Mouse (Mus musculus): Measurements from ENCODE around the gene Spem2. TPM values are rescaled to one million over a fixed set of nuclear protein-coding genes. Genes with fewer than 3 reads are reported as not detected.
A peak's percentile ranks its signal among the peaks of the same experiment; 100 is the strongest.

The Spem2 gene
- total and polyA plus RNA-seq, 2 experiments from 2014 or later = not detected

DNA sequence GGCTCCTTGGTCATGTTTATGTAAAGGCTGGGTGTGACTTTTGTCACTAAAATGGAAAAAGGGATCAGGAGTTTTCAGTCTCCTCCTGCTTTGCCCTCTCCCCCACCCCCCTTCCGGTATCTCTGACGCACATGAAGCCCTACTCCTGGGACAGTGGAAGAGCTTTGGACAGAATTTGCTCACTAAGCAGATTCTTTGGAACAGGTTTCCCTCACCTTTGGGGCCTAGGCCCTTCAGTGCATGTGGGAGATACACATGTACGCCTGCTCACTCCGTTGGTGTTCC lies 50.7 kb downstream of the Spem2 start:
- H3K9ac ChIP-seq (replicated peaks; ENCODE audit: low read length, poor library complexity, severe bottlenecking) = no peak overlapping the region; the same call in 1 of the 2 replicates
- no peaks in the 10 kb centered on the region for H3K9me3 ChIP-seq (ENCODE audit: low read length)
- 62% methylated on average over 4 of the region's 4 CpGs for WGBS
- H3K27me3 ChIP-seq (ENCODE audit: insufficient read depth, low read length) = no peaks in the 10 kb centered on the region
- no peak for TF ChIP-seq CTCF (IDR thresholded peaks at IDR 0.05)
- H3K4me2 ChIP-seq (ENCODE audit: low read depth, low read length, poor library complexity, severe bottlenecking) = peak overlapping the region; percentile 71
- H3K4me1 ChIP-seq (ENCODE audit: insufficient read depth, low read length) = peaks cover 11% of the 10 kb centered on the region
- no peaks in the 10 kb centered on the region for H3K36me3 ChIP-seq (ENCODE audit: insufficient read depth, low read length)
- DNase-seq (ENCODE audit: low spot score) = no peak
- no peak for ATAC-seq (ENCODE audit: low FRiP score)
- no peak overlapping the region for H3K27ac ChIP-seq (ENCODE audit: low read depth, low read length)
- H3K4me3 ChIP-seq (ENCODE audit: low read depth, low read length) = peak overlapping the region; percentile 90

- no peaks in the 10 kb centered on the region for H3K9me3 ChIP-seq (ENCODE audit: low read length)
- H3K4me3 ChIP-seq (ENCODE audit: low read depth, low read length) = peak overlapping the region; percentile 90
- ATAC-seq (ENCODE audit: low FRiP score) = no peak
- peaks cover 11% of the 10 kb centered on the region for H3K4me1 ChIP-seq (ENCODE audit: insufficient read depth, low read length)
- DNase-seq (ENCODE audit: low spot score) = no peak
- peak overlapping the region; percentile 90 for H3K27ac ChIP-seq (ENCODE audit: low read depth, low read length)
- no peak for TF ChIP-seq CTCF (IDR thresholded peaks at IDR 0.05)
- H3K4me2 ChIP-seq (ENCODE audit: low read depth, low read length, poor library complexity, severe bottlenecking) = peak overlapping the region; percentile 71
- H3K9ac ChIP-seq (replicated peaks; ENCODE audit: low read length, poor library complexity, severe bottlenecking) = peak overlapping the region; percentile 100
- no peaks in the 10 kb centered on the region for H3K36me3 ChIP-seq (ENCODE audit: insufficient read depth, low read length)
- WGBS = 60% methylated on average over 13 of the region's 13 CpGs
- H3K27me3 ChIP-seq (ENCODE audit: insufficient read depth, low read length) = no peaks in the 10 kb centered on the region
Measured at GRCm38 (mm10) chr11:69766872-69767624, 51.2 kb downstream of the Spem2 start.

Other genes starting within 250 kb of the Spem2 start
Only the 30 nearest of the 44 such genes appear.
- 224 and 278 TPM in 2 replicates for gene Mpdu1, start 155.8 kb downstream of the Spem2 start, total RNA-seq (2014; rRNA removed)
- 118 and 123 TPM in 2 replicates for gene Mpdu1, start 155.8 kb downstream of the Spem2 start, polyA plus RNA-seq (2015; fragmentation: Nextera tagmentation; extraction: Ambion mirVana)
- 7.2 and 10.3 TPM in 2 replicates for gene Cd68, start 152.3 kb downstream of the Spem2 start, total RNA-seq (2014; rRNA removed)
- gene Cd68, start 152.3 kb downstream of the Spem2 start, polyA plus RNA-seq (2015; fragmentation: Nextera tagmentation; extraction: Ambion mirVana) = 10.6 and 11.0 TPM in 2 replicates
- 767 and 793 TPM in 2 replicates for gene Eif4a1, start 146.0 kb downstream of the Spem2 start, total RNA-seq (2014; rRNA removed)
- 501 and 502 TPM in 2 replicates for gene Eif4a1, start 146.0 kb downstream of the Spem2 start, polyA plus RNA-seq (2015; fragmentation: Nextera tagmentation; extraction: Ambion mirVana)
- gene Senp3, start 136.4 kb downstream of the Spem2 start, total RNA-seq (2014; rRNA removed) = 81.7 and 89.2 TPM in 2 replicates
- gene Senp3, start 136.4 kb downstream of the Spem2 start, polyA plus RNA-seq (2015; fragmentation: Nextera tagmentation; extraction: Ambion mirVana) = 70.3 and 74.0 TPM in 2 replicates
- gene Tnfsf13, start 132.7 kb downstream of the Spem2 start, total RNA-seq (2014; rRNA removed) = 0.27 and 0.57 TPM in 2 replicates
- gene Tnfsf13, start 132.7 kb downstream of the Spem2 start, polyA plus RNA-seq (2015; fragmentation: Nextera tagmentation; extraction: Ambion mirVana) = 0.96 and 1.1 TPM in 2 replicates
- 4.7 and 6.2 TPM in 2 replicates for gene Tnfsf12, start 122.6 kb downstream of the Spem2 start, total RNA-seq (2014; rRNA removed)
- gene Tnfsf12, start 122.6 kb downstream of the Spem2 start, polyA plus RNA-seq (2015; fragmentation: Nextera tagmentation; extraction: Ambion mirVana) = 4.3 and 4.5 TPM in 2 replicates
- gene Tnfsfm13, start 122.4 kb downstream of the Spem2 start, total RNA-seq (2014; rRNA removed) = 1.3 and 1.8 TPM in 2 replicates
- gene Tnfsfm13, start 122.4 kb downstream of the Spem2 start, polyA plus RNA-seq (2015; fragmentation: Nextera tagmentation; extraction: Ambion mirVana) = 1.2 and 1.9 TPM in 2 replicates
- gene Polr2a, start 59.8 kb downstream of the Spem2 start, total RNA-seq (2014; rRNA removed) = 16.9 and 25.1 TPM in 2 replicates
- gene Polr2a, start 59.8 kb downstream of the Spem2 start, polyA plus RNA-seq (2015; fragmentation: Nextera tagmentation; extraction: Ambion mirVana) = 9.0 and 10.2 TPM in 2 replicates
- gene Slc35g3, start 56.5 kb downstream of the Spem2 start, total RNA-seq (2014; rRNA removed) = not detected in 2 replicates
- 0.23 and 0.26 TPM in 2 replicates for gene Slc35g3, start 56.5 kb downstream of the Spem2 start, polyA plus RNA-seq (2015; fragmentation: Nextera tagmentation; extraction: Ambion mirVana)
- gene Zbtb4, start 52.6 kb downstream of the Spem2 start, total RNA-seq (2014; rRNA removed) = 31.5 and 34.3 TPM in 2 replicates
- 4.4 and 5.0 TPM in 2 replicates for gene Zbtb4, start 52.6 kb downstream of the Spem2 start, polyA plus RNA-seq (2015; fragmentation: Nextera tagmentation; extraction: Ambion mirVana)
- 1.5 and 1.6 TPM in 2 replicates for gene Chrnb1, start 22.5 kb downstream of the Spem2 start, total RNA-seq (2014; rRNA removed)
- gene Chrnb1, start 22.5 kb downstream of the Spem2 start, polyA plus RNA-seq (2015; fragmentation: Nextera tagmentation; extraction: Ambion mirVana) = 1.1 TPM in 2 replicates
- 12.7 and 16.4 TPM in 2 replicates for gene Fgf11, start 16.6 kb downstream of the Spem2 start, total RNA-seq (2014; rRNA removed)
- 2.6 and 2.8 TPM in 2 replicates for gene Fgf11, start 16.6 kb downstream of the Spem2 start, polyA plus RNA-seq (2015; fragmentation: Nextera tagmentation; extraction: Ambion mirVana)
- 0.16 TPM in 1 of 2 replicates, not detected in the other for gene Tmem102, start 12.8 kb downstream of the Spem2 start, total RNA-seq (2014; rRNA removed)
- gene Tmem102, start 12.8 kb downstream of the Spem2 start, polyA plus RNA-seq (2015; fragmentation: Nextera tagmentation; extraction: Ambion mirVana) = 0.80 and 0.94 TPM in 2 replicates
- gene Gm39566, start 3.2 kb downstream of the Spem2 start, total RNA-seq (2014; rRNA removed) = not detected in 2 replicates
- gene Gm39566, start 3.2 kb downstream of the Spem2 start, polyA plus RNA-seq (2015; fragmentation: Nextera tagmentation; extraction: Ambion mirVana) = not detected in 2 replicates
- 0.93 TPM in 1 of 2 replicates, not detected in the other for gene Spem1, start 3.7 kb upstream of the Spem2 start, total RNA-seq (2014; rRNA removed)
- 0.20 and 0.27 TPM in 2 replicates for gene Spem1, start 3.7 kb upstream of the Spem2 start, polyA plus RNA-seq (2015; fragmentation: Nextera tagmentation; extraction: Ambion mirVana)
- gene Nlgn2, start 19.3 kb upstream of the Spem2 start, total RNA-seq (2014; rRNA removed) = 117 and 137 TPM in 2 replicates
- gene Nlgn2, start 19.3 kb upstream of the Spem2 start, polyA plus RNA-seq (2015; fragmentation: Nextera tagmentation; extraction: Ambion mirVana) = 21.0 and 23.5 TPM in 2 replicates
- gene Tmem256, start 20.0 kb upstream of the Spem2 start, total RNA-seq (2014; rRNA removed) = 95.5 and 103 TPM in 2 replicates
- 349 and 370 TPM in 2 replicates for gene Tmem256, start 20.0 kb upstream of the Spem2 start, polyA plus RNA-seq (2015; fragmentation: Nextera tagmentation; extraction: Ambion mirVana)
- gene Plscr3, start 27.9 kb upstream of the Spem2 start, total RNA-seq (2014; rRNA removed) = 24.1 and 26.6 TPM in 2 replicates
- gene Plscr3, start 27.9 kb upstream of the Spem2 start, polyA plus RNA-seq (2015; fragmentation: Nextera tagmentation; extraction: Ambion mirVana) = 33.5 and 35.0 TPM in 2 replicates
- gene Tnk1, start 40.3 kb upstream of the Spem2 start, total RNA-seq (2014; rRNA removed) = not detected in 2 replicates
- gene Tnk1, start 40.3 kb upstream of the Spem2 start, polyA plus RNA-seq (2015; fragmentation: Nextera tagmentation; extraction: Ambion mirVana) = 0.16 TPM in 2 replicates
- gene Tmem95, start 59.6 kb upstream of the Spem2 start, total RNA-seq (2014; rRNA removed) = not detected in 2 replicates
- not detected in 2 replicates for gene Tmem95, start 59.6 kb upstream of the Spem2 start, polyA plus RNA-seq (2015; fragmentation: Nextera tagmentation; extraction: Ambion mirVana)
- gene Kctd11, start 62.9 kb upstream of the Spem2 start, total RNA-seq (2014; rRNA removed) = 0.93 and 1.6 TPM in 2 replicates
- gene Kctd11, start 62.9 kb upstream of the Spem2 start, polyA plus RNA-seq (2015; fragmentation: Nextera tagmentation; extraction: Ambion mirVana) = 0.57 and 0.92 TPM in 2 replicates
- gene Acap1, start 77.1 kb upstream of the Spem2 start, total RNA-seq (2014; rRNA removed) = 0.66 TPM in 1 of 2 replicates, not detected in the other
- gene Acap1, start 77.1 kb upstream of the Spem2 start, polyA plus RNA-seq (2015; fragmentation: Nextera tagmentation; extraction: Ambion mirVana) = 0.14 TPM in 1 of 2 replicates, not detected in the other
- 3.3 and 8.7 TPM in 2 replicates for gene 2810408A11Rik, start 82.5 kb upstream of the Spem2 start, total RNA-seq (2014; rRNA removed)
- 4.8 and 6.2 TPM in 2 replicates for gene 2810408A11Rik, start 82.5 kb upstream of the Spem2 start, polyA plus RNA-seq (2015; fragmentation: Nextera tagmentation; extraction: Ambion mirVana)
- gene Neurl4, start 82.6 kb upstream of the Spem2 start, total RNA-seq (2014; rRNA removed) = 112 and 118 TPM in 2 replicates
- gene Neurl4, start 82.6 kb upstream of the Spem2 start, polyA plus RNA-seq (2015; fragmentation: Nextera tagmentation; extraction: Ambion mirVana) = 15.2 and 16.7 TPM in 2 replicates
- gene Gps2, start 95.4 kb upstream of the Spem2 start, total RNA-seq (2014; rRNA removed) = 45.8 and 47.6 TPM in 2 replicates
- gene Gps2, start 95.4 kb upstream of the Spem2 start, polyA plus RNA-seq (2015; fragmentation: Nextera tagmentation; extraction: Ambion mirVana) = 60.3 and 64.3 TPM in 2 replicates
- 452 and 486 TPM in 2 replicates for gene Eif5a, start 103.5 kb upstream of the Spem2 start, total RNA-seq (2014; rRNA removed)
- 1,054 and 1,096 TPM in 2 replicates for gene Eif5a, start 103.5 kb upstream of the Spem2 start, polyA plus RNA-seq (2015; fragmentation: Nextera tagmentation; extraction: Ambion mirVana)
- gene Ybx2, start 117.3 kb upstream of the Spem2 start, total RNA-seq (2014; rRNA removed) = 5.0 and 8.4 TPM in 2 replicates
- gene Ybx2, start 117.3 kb upstream of the Spem2 start, polyA plus RNA-seq (2015; fragmentation: Nextera tagmentation; extraction: Ambion mirVana) = 3.4 and 4.2 TPM in 2 replicates
- gene Slc2a4, start 129.7 kb upstream of the Spem2 start, total RNA-seq (2014; rRNA removed) = 8.8 and 9.0 TPM in 2 replicates
- gene Slc2a4, start 129.7 kb upstream of the Spem2 start, polyA plus RNA-seq (2015; fragmentation: Nextera tagmentation; extraction: Ambion mirVana) = 3.4 and 4.0 TPM in 2 replicates
- gene Cldn7, start 146.3 kb upstream of the Spem2 start, total RNA-seq (2014; rRNA removed) = not detected in 2 replicates
- 0.57 TPM in 1 of 2 replicates, not detected in the other for gene Cldn7, start 146.3 kb upstream of the Spem2 start, polyA plus RNA-seq (2015; fragmentation: Nextera tagmentation; extraction: Ambion mirVana)
- gene Ctdnep1, start 162.7 kb upstream of the Spem2 start, total RNA-seq (2014; rRNA removed) = 39.6 and 42.9 TPM in 2 replicates
- 22.3 and 24.1 TPM in 2 replicates for gene Ctdnep1, start 162.7 kb upstream of the Spem2 start, polyA plus RNA-seq (2015; fragmentation: Nextera tagmentation; extraction: Ambion mirVana)